Mouse (Mus musculus) liver, embryonic 14.5 days (tissue): ENCODE measurements at regions not wholly inside any gene's neighbourhood (a gene's known extent, or its start where the extent isn't known, plus 50 kb on each side); places are given as distances from the start of the nearest gene placed in this dataset.

Experiments used
- ATAC-seq: fragments of 200-750 bp; cut with Nextera tagmentation; 2 replicates; pipeline ENCODE4 v1.8.0; 2017; ENCODE audit warnings: moderate number of reproducible peaks, mild to moderate bottlenecking, moderate library complexity; ENCODE audit not compliant: insufficient read depth
- DNase-seq, 3 experiments: peaks; one replicate each; pipeline ENCODE4 v3.0.0-alpha.2; 2012 to 2013; ENCODE audit warnings: low read depth in 3 of 3, low spot score in 3 of 3
- H3K27ac ChIP-seq: fragments of 300-500 bp; sonication (generic); 2 replicates; pipeline ENCODE4 v1.5.1; 2014; ENCODE audit warnings: moderate library complexity, mild to moderate bottlenecking, control low read depth, inconsistent platforms
- H3K27me3 ChIP-seq: fragments of 300-500 bp; sonication (generic); 2 replicates; pipeline ENCODE4 v1.6.1; 2014; ENCODE audit warnings: mild to moderate bottlenecking, low read length, moderate library complexity; ENCODE audit not compliant: control insufficient read depth, insufficient read depth
- H3K36me3 ChIP-seq: fragments of 300-500 bp; sonication (generic); replicated peaks from 2 replicates; pipeline ENCODE4 v1.6.1; 2014; ENCODE audit warnings: low read depth; ENCODE audit not compliant: control insufficient read depth, insufficient read depth
- H3K4me1 ChIP-seq, 2 experiments: fragments of 200-500 bp in 1 of 2; fragments of 300-500 bp in 1 of 2; sonication (generic) in 1 of 2; replicated peaks; 2 replicates each; pipeline ENCODE4 v1.6.1; 2012 to 2014; ENCODE audit warnings: antibody characterized with exemption in 1 of 2, inconsistent platforms in 1 of 2, low read length in 1 of 2; ENCODE audit not compliant: control insufficient read depth in 2 of 2, insufficient read depth in 2 of 2
- H3K4me2 ChIP-seq: fragments of 300-500 bp; sonication (generic); 2 replicates; pipeline ENCODE4 v1.6.1; 2014; ENCODE audit warnings: low read depth, mild to moderate bottlenecking, control low read depth, moderate library complexity
- H3K4me3 ChIP-seq, 2 experiments: fragments of 200-500 bp in 1 of 2; fragments of 300-500 bp in 1 of 2; sonication (generic) in 1 of 2; 2 replicates each; pipeline ENCODE4 v1.5.1; 2012 to 2014; ENCODE audit warnings: low read depth in 2 of 2, low read length in 2 of 2, mild to moderate bottlenecking in 2 of 2, control low read depth in 1 of 2, inconsistent platforms in 1 of 2, moderate library complexity in 1 of 2; ENCODE audit not compliant: insufficient read depth in 1 of 2
- H3K9ac ChIP-seq: fragments of 300-500 bp; sonication (generic); replicated peaks from 2 replicates; pipeline ENCODE4 v1.6.1; 2014; ENCODE audit warnings: mild to moderate bottlenecking, control low read depth, moderate library complexity
- H3K9me3 ChIP-seq: fragments of 300-500 bp; sonication (generic); 2 replicates; pipeline ENCODE4 v1.6.1; 2016; ENCODE audit warnings: low read length, mixed read lengths; ENCODE audit not compliant: control insufficient read depth
- CTCF ChIP-seq: IDR thresholded peaks from 2 replicates; pipeline ENCODE4 v1.5.1; 2016; ENCODE audit warnings: antibody characterized with exemption, low read depth, control low read depth
- EP300 ChIP-seq: IDR thresholded peaks from 2 replicates; pipeline ENCODE4 v1.6.1; 2016; ENCODE audit warnings: antibody characterized with exemption, low read depth
- WGBS: fragments of 180-500 bp; shearing (Covaris S2); extraction: QIAGEN DNeasy Blood & Tissue Kit; methylation state at CpG from one replicate; pipeline ENCODE4 v1.1.7; 2014; ENCODE audit not compliant: insufficient replicate concordance; 5-methylcytosine and 5-hydroxymethylcytosine counted together

- TF ChIP-seq EP300 (no peak), CTCF (no peak)
- Histone ChIP-seq H3K9ac (no peak overlapping the region), H3K9me3 (no peaks in the 10 kb centered on the region), H3K4me3 (no peak overlapping the region), H3K4me1 (no peaks in the 10 kb centered on the region), H3K27me3 (no peaks in the 10 kb centered on the region), H3K36me3 (no peaks in the 10 kb centered on the region), H3K4me2 (no peak overlapping the region), H3K27ac (no peak overlapping the region)
- ATAC-seq: no peak
- 41% methylated on average over 2 of the region's 2 CpGs for WGBS
- no peak for DNase-seq
Observed at GRCm38 (mm10) chr13:102143848-102144247, 375.8 kb upstream of the Pik3r1 start.

- TF ChIP-seq CTCF (no peak), EP300 (no peak)
- Histone ChIP-seq H3K36me3 (no peaks in the 10 kb centered on the region), H3K27me3 (no peaks in the 10 kb centered on the region), H3K9me3 (no peaks in the 10 kb centered on the region), H3K4me3 (no peak overlapping the region), H3K9ac (no peak overlapping the region), H3K27ac (no peak overlapping the region), H3K4me2 (no peak overlapping the region), H3K4me1 (no peaks in the 10 kb centered on the region)
- no peak for DNase-seq
- no peak for ATAC-seq
- WGBS: 71% methylated on average over 2 of the region's 2 CpGs
Observed at GRCm38 (mm10) chr13:102148039-102148438, 380.0 kb upstream of the Pik3r1 start.

DNA sequence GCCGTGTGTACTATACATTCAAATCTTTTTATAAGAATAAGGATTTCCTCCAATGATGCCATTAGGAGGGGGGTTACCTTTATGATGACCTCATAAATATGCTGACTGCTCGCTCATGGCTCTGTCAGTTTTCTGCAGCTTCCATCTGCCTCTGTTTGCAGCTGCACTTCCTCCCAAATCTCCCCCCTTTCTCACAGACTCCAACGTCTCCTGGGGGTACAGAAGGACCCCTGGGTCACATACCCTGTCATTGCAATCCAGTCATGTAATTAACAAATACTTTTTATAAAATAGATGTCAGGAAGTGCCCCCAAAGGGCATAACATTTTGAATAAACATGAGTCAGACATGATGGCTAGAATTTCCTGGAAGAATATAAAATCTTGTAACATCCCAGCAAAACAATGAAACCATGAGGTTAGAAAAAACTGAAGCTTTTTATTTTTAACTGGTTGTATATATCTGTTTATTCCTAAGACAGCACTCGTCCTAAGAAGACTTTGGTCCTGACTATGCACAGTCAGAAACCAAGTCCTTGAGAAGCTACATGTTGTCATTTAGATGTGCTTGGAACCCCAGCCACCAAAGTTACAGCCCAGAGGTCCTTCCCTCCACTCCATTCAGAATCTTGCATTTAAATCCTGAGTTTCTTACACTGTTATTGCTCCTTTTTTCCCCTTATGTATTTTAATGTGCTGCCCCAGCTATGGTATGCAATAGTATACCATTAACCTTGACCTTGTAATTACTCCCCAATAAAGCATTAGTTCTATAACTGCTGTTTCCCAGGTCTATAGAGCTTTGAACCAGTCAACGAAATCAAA, 386.0 kb upstream of the Pik3r1 start:
- 37% methylated on average over 5 of the region's 5 CpGs for WGBS
- TF ChIP-seq EP300: no peak
- TF ChIP-seq CTCF: no peak
- H3K4me1 ChIP-seq: no peaks in the 10 kb centered on the region
- H3K27ac ChIP-seq: no peak overlapping the region
- no peaks in the 10 kb centered on the region for H3K36me3 ChIP-seq
- H3K9ac ChIP-seq: no peak overlapping the region
- H3K4me2 ChIP-seq: no peak overlapping the region
- H3K9me3 ChIP-seq: no peaks in the 10 kb centered on the region
- no peak for DNase-seq
- no peak overlapping the region for H3K4me3 ChIP-seq
- no peaks in the 10 kb centered on the region for H3K27me3 ChIP-seq
- ATAC-seq: no peak

DNA sequence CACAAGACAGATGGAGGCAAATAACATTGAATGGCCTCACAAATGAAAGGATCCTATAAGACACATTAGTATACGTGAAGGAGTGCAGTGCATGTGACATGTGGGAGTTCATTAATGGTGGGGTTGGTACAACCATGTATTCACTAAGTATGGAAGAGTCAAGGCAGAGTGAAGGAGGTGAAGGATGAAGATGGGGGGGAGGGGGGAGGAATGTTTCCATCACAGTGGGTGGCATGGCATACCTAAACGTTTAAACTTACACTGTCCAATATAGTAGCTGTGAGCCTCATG, 386.5 kb upstream of the Pik3r1 start:
- no peak overlapping the region for H3K4me3 ChIP-seq
- DNase-seq: no peak
- no peaks in the 10 kb centered on the region for H3K4me1 ChIP-seq
- 46% methylated on average over 2 of the region's 2 CpGs for whole genome bisulfite sequencing
- no peak for ATAC-seq
- no peaks in the 10 kb centered on the region for H3K27me3 ChIP-seq
- H3K4me2 ChIP-seq: no peak overlapping the region
- no peak overlapping the region for H3K27ac ChIP-seq
- no peaks in the 10 kb centered on the region for H3K36me3 ChIP-seq
- no peak overlapping the region for H3K9ac ChIP-seq
- no peaks in the 10 kb centered on the region for H3K9me3 ChIP-seq
- TF ChIP-seq CTCF: no peak
- TF ChIP-seq EP300: no peak

DNA sequence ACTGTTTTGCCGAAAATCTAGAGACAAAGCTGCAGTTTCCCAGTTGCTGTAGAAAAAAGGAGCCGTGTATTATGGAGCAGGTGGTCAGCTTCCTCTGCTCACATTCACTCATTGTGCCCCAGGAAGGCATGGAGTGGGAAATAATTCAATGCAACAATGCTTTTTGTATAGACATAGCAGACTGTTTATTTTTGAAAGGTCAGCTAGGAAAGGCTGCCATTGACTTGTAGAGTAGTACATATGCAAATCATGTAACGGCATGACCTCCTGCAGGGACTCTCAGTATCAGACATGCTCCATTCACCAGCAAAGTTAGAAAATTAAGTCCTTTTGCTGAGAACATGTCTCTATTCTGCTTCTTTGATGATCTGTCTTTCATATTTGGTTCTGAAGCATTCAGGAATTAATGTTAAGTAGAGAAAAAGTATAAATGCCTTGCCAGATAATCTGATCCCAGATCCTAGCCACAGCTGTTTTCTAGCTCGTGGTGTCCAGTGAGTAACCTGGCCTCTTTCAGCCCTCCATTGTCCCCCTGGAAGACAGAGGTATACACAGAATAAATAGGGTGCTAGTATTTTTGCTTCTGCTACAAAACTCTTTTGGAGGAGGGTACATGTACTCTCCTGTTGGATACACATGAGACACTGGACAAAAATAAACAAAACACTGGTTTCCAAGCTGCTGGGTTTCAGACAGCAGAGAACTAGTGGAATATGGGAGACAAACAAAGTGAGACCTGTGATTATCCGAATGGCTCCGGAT, 389.5 kb upstream of the Pik3r1 start:
- Histone ChIP-seq H3K36me3 (no peaks in the 10 kb centered on the region), H3K27me3 (no peaks in the 10 kb centered on the region), H3K4me3 (no peak overlapping the region), H3K9ac (no peak overlapping the region), H3K4me1 (no peaks in the 10 kb centered on the region), H3K4me2 (no peak overlapping the region), H3K27ac (no peak overlapping the region), H3K9me3 (no peaks in the 10 kb centered on the region)
- DNase-seq: no peak
- no peak for ATAC-seq
- TF ChIP-seq EP300 (no peak), CTCF (no peak)
- WGBS: 65% methylated on average over 6 of the region's 6 CpGs
